Mouse (Mus musculus) cerebellum, postnatal 4 days (tissue): ENCODE results near the gene Kif2a.
"Not testable (repeated sequence)": the region's sequence is repeated elsewhere in the genome, so short reads cannot be mapped to it uniquely, and the experiment has no call there.

Experiments used
- DNase-seq, 2 experiments: peaks; one replicate each; pipeline ENCODE4 v3.0.0; 2022; ENCODE audit warnings: low spot score in 2 of 2, mixed read lengths in 1 of 2

Kif2a gene

DNA sequence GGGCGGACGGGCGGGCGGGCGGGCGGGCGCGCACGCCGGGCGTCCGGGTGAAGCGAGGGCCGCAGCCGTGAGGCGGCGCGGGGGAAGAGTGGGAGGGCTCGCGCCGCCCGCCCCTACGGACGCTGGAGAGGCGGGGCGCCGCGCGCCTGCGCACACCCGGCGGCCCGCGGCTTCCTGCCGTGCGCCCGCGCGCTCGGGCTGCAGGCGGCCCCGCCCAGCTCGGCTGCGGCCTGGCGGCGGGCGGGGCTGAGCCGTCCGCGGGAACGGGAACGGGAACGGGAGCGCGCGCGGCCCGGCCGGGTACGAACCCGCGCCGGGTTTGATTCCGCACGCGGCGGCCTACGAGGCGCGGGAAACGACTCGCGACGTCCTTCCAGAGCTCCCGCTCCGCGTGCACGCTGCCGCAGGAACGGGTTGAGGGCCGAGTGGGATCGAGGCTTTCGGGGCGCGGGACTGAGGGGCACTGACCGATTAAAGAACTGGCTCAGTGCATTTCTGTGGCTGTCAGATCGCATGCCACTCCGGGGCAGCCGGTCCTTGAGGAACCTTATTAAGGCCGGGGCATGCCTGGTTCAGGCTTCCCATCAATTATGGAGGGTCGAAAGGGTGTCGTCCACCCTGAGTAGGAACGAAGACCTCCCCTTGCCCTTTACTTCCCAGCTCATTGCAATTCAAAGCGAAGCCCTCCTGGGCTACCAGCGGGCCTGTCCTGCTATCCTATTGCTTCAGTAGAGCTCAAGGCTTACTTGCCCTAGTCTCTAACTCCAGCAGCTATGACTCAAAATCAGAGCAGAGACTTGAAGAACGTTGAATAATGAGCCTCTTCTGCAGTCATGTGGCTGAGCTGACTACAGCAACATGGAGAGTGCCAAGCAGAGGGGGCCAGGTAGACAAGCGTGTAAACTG is 593 bp upstream of the Kif2a start:
- peak; percentile 47 to 76 for DNase-seq

DNA sequence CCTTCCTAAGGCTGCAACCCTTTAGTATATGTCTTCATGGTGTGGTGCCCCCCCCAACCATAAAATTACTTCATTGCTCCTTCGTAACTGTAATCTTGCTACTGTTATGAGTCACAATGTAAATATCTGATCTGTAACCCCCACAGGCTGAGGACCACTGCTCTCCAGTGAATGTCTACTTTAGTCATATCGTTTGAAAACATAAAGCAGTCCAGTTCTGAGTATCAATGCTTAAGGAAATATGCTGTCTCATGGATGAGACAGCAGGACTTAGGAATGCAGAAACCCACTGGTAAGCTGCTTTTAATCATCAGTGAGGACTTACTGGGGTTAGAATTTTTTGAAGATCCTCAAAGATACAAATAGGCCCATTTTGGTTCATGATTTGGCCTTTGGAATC is 2.5 kb downstream of the Kif2a start:
- DNase-seq, result no peak

DNA sequence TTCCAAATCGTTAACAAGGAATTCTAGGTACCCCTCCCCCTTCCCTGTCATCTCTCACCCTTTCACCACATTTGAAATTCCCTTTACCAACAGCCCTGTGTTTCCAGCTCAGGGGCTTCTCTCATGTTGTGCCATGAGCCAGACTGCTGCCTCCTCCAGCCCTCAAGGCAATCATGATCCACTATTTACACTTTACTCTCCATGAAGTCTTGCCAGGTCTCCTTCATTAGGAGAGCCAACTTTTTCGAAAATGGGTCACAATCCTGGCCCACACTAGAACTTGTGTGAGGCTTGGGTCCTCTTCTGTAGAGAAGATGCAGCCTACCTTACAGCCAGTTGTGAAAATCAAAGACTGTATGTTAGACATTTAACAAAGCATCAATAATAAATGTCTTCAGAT is 8.0 kb downstream of the Kif2a start:
- no peak for DNase-seq

DNA sequence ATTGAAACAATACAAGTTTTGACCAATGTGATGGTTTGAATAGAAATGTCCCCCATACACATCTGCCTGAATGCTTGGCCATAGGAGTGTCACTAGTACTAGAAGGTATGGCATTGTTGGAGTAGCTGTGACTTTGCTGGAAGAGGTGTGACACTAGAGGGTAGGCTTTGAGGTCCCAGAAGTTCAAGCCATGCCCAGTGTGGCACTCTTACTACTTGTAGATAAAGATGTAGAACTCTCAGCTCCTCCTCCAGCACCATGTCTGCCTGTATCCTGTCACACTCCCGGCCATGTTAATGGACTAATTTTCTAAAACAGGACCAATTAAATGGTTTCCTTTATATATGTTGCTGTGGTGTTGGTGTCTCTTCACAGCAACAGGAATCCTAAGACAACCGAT is 10.3 kb downstream of the Kif2a start:
- no peak for DNase-seq

DNA sequence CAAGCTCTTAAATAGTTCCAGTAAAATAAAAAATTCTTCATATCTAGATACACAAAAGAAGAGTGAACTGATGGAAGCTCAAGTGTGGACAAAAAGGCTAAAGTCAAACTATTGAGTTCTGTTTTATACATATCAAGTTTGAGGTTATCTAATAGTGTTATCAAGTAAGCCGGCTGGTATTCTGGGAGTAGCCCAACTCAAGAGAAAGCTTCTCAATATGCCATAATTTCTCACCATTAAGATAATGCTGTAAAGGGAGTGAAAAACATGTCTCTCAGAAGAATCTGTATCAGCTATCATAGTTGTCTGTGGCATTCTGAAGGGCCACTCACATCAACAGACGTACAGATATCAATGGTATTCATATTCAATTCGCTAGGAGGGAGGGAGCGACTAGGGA is 13.8 kb downstream of the Kif2a start:
- DNase-seq, result no peak

DNA sequence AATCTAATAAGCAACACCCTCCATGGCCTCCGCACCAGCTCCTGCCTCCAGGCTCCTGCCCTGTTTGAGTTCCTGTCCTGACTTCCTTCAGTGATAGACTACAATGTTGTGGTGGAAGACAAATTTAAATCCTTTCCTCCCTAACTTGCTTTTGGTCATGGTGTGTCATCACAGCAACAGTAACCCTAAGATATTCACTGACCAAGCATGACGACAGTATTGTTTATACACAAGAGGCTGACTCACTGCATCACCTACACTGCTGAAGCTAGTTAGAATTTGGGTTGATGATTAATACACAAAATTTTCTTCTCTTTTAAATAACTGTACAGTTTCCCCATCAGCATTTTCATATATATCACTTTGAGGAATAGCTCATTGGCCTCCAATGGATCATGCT is 18.7 kb downstream of the Kif2a start:
- DNase-seq, result no peak

DNA sequence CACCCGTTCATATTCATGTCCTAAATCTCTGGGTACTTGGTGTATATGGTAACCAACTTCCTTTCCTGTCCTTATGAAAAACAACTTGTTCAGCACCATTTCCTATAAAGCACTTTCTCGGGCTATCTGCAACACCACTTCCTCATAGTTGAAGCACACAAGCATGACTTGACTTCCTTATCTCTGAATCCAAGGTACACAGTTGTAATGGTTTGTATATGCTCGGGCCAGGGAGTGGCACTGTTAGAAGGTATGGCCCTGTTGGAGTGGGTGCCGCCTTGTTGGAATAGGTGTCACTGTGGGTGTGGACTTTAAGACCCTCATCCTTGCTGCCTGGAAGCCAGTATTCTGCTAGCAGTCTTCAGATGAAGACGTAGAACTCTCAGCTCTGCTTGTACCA is 23.3 kb downstream of the Kif2a start:
- no peak for DNase-seq

DNA sequence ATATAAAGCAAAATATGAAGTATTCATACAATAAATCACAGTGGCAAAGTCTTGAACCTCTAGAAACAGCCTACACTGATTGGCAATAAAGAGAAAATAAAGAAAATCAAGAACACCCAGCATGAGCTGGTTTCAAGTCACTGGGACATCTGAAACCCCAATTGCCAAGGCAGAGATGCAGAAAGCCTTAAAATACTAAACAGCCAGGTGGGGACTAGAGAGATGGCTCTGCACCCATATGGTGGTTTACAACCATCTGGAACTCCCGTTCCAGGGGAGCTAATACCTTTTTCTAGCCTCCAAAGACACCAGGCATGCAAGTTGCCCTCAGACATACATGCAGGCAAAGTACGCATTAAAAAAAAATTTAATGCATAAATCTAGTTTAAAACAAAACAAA is 23.9 kb downstream of the Kif2a start:
- no peak for DNase-seq

DNA sequence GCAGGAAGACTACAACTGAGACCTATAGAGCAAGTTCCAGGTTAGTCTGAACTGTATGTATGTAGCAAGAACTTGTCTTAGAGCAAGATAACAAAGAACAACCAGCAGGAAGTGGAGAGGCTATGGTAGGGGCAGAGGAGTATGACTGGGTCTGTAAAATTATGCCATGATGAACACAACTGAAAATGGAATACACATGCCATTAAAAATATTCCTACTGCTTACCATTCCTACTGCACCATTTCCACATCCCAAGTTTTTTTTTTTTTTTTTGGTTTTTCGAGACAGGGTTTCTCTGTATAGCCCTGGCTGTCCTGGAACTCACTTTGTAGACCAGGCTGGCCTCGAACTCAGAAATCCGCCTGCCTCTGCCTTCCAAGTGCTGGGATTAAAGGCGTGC is 24.4 kb downstream of the Kif2a start:
- DNase-seq, result not testable (repeated sequence)

DNA sequence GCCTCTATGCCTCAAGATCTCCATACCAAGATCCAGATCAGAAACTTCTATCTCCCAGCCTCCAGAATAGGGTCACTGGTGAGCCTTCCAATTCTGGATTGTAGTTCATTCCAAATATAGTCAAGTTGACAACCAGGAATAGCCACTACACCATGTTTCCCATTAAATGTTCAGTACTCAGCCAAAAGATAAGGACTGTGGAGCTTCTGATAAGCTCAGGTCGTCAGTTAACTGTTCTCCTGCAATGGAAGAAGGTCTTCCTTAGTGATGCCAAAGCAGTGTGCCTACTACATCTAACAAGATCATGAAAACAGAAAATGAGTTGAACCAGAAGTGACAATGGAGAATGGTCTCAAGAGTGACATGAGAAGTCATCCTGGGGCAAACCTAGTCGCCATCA is 25.0 kb downstream of the Kif2a start:
- DNase-seq, result no peak

DNA sequence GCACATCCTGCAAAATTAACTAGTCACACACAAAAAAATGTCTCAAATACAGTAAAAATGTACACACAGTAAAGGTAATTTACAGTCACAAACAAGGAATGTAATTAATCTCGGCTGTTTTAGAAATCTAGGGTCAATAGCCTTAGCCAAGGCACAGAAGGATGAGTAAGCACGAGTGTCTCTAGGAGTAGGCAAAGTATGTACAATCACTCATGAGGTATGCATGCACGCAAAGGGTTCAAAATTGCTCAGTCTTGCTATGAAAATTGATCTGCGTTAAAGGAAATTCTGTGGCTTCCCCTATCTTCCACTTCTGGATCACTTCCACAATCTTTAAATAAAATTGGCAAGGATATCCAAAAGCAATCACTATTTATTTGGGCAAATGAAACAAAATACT is 60.4 kb downstream of the Kif2a start:
- no peak for DNase-seq

DNA sequence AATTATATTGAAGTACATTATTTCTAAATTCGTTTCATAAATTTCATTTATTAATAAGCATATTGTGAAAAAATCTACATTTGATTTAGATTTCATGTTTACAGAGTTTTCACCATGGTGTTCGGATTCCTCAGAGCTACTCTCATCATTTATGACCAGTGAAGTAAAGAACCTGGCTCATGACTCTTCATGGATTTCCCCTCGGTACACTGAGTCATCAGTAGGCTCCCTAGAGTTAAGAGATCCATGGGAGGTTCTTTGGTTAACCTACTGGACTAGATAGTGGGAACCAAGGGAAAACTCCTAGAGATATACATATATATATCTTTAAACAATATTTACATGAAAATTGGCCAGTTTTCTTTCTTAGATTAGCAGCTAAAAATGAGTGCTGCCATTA is 61.4 kb downstream of the Kif2a start:
- no peak for DNase-seq

DNA sequence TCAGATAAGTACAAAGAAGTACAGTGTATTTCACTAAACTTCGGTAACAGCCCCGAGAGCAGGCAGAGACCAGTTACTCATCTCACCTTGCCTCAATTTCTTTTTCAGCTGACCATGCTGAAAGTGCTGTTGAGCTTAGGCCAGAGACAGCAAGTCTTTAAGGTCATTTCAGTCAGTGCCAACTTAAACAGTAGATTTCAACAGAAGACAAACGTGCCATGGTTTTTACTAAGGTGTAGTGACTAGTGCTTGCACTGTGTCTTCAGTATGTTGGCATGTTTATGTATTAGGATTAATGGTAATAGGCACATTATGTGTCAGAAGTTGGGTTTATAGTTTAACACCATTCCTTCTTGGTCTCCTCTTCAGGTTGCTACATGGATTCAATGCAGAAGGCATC is 63.6 kb downstream of the Kif2a start:
- no peak for DNase-seq

DNA sequence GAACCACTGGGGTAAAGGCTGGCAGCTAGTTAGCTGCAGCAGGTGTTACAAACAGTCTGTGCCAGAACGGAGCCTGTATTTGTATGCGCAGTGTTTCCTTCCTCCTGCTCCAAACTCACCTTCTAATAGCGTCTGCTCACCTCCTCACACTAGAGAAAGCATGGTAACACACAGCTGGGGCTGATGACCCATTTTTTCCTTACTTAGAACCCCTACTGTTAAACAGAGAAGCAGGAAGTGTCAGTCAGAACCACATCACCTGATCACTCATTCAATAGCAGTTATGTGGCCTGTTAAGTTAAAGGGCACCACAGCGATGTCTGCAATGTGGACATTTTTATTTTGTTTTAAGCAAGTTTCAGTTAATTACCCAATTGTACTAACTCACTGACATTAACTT is 64.4 kb downstream of the Kif2a start:
- DNase-seq, result no peak

DNA sequence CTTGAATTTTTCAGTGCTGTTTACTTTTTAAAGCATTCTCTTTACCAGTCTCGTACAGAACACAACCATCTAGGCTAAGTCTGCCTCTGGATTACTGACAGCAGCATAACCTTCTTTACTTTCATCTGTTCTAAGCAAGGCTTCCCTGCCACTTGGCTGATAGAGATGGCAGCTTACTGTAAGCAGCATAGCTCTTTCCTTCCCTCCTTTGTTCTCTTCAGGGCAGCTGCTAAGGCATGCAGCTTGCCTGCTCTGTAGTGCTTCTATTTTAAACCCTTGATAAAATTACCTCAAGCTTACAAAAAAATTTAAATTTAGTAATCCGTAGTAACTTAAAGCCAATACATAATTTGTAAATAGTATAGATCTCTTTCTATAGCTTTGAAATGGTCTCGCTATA is 67.0 kb downstream of the Kif2a start:
- DNase-seq, result no peak

DNA sequence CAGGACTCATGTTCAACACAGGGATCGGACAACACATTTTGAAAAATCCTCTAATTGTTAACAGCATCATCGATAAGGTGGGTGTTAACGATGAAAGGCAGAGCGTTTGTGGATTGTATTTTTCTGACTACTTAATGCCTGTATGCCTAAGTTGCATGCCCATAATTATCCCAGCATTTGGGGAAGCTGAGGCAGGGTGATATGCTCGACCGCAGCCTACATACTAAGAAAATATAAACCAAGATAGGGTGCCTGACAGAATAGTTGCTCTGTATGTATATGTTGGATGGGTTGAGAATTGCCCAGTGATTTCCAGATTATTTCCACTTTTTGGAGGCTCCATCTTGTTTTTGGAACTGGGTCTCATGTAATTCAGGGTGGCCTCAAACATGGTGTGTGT is 74.3 kb downstream of the Kif2a start:
- no peak for DNase-seq

DNA sequence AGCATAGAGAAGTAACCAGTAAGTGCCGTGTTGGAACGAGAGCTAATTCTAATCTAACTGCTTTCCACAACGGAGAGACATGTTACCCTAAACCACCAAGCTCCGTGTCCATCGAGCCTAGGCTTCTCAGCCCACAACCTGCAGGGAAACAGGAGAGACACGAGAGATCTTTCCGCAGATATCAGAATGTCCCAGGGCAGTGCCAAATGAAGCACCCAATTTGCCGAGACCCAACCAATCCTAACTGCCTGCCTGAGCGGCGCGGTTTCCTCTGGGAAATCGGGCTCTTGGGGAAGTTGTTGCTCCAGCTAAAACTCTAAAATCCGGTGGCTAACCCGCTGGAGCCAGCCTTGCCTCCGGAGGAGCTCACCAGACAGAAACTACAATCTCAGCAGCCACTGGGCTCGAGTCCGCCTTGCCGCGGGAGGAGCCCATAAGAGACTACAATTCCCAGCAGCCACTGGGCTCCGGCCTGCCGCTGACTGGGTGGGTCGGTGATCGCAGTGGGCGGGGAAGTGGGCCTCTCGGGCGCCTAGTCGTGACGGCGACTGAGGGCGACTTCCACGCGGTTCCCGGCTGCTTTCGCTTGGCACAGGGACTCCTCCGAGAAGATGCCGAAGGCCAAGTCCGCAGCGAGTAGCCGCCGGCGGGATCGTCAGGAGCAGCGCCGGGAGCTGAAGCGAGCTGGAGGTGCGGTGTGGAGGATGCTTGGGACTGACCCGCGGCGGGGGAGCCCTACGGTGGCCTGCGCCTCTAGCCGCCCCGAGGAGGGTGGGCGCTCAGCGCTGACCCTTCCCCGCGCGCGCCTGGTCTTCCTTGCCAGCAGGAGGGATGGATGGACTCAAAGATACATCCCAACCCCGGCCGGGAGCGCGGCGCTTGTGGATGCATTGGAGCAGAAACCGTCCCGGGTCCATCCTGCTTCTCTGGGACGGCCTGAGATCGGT is 75.1 kb downstream of the Kif2a start, which contains the start of gene Dimt1:
TSS of gene Dimt1 (plus strand) at position 534 of the 947 bp plus-strand sequence.
- DNase-seq, result peak; percentile 87 to 92

DNA sequence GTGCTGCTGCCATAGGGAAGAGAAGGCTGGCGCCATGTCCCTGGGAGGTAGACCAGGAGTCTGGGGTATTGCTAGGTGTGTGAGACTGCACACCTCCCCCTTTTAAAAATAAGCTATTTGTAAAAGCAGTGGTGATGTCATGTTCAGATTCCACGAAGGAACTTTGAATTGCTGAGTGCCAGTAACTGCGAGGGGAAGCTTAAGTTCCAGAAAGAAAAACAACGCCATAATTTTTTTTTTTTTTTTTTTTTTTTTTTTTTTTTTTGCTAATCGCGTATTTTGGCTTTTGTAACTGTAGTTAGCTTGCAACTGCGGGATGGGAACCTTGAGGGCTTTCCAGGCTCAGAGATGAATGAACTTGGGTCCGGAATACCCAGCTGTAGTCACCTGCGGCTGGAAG is 76.4 kb downstream of the Kif2a start:
- DNase-seq, result no peak

DNA sequence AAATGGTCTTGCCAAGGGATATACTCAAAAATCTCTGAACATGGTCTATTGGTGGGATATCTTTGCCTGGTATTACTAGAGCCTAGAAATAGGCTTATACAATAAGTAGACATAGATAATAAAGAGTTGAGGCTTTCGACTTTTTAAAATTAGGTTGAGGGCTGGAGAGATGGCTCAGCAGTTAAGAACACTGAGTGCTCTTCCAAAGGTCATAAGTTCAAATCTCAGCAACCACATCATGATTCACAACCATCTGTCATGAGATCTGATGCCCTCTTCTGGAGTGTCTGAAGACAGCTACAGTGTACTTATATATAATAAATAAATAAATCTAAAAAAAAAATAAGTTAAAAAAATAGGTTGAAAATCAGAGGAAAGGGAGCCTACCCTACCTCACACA is 79.2 kb downstream of the Kif2a start:
- DNase-seq, result no peak

DNA sequence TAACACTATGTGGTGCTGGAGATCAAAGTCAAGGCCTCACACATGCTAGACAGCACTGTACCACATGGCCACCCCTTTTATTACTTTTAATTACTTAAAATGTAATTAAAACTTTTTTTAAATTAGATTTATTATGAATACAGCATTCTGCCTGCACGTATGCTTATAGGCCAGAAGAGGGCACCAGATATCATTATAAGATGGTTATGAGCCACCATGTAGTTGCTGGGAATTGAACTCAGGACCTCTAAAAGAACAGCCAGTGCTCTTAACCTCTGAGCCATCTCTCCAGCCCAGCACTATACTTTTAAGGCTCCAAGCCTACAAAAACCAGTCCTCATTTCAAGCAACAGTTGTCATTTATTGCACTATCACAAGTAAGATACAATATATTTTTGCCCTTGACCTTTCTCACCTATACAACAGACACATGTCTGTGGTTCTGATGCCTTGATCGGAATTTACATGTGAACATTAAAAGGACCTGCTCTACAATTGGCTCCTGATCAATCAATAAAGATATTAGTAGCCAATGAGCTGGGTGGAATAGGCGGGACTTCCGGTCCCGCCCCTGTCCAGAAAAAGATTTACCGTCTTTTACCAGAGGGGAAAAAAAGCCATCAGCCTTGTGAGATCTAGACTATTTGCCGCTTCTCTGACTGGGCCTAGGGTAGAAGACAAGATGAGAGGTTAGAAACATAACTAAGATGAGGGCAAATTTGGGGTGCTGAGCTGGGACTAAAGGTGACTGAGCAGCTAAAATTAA is 80.5 kb downstream of the Kif2a start:
- DNase-seq, result no peak

DNA sequence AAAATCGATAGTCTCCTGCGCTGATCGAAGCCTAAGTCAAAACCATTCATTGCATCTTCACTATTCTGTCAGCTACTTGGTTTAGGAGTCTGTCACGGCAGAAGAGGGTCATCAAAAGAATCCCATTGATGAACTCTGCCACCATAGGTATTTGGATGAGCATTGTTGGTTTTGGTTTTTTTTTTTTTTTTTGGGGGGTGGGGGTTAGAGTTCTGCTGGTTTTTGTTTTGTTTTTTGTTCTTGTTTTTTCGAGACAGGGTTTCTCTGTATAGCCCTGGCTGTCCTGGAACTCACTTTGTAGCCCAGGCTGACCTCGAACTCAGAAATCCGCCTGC is 84.8 kb downstream of the Kif2a start:
- no peak for DNase-seq
